Mouse (Mus musculus): ENCODE data around the gene Arglu1. TPM values are rescaled to one million over a fixed set of nuclear protein-coding genes. Genes with fewer than 3 reads are reported as not detected.

Arglu1 gene
- polyA plus RNA-seq, 1 experiment = 20.7 TPM

- Histone ChIP-seq H3K36me3 (ENCODE audit: control insufficient read depth, insufficient read depth, low read length) (peaks cover 32% of the 10 kb centered on the region), H3K27me3 (ENCODE audit: control insufficient read depth, insufficient read depth, low read length) (no peaks in the 10 kb centered on the region), H3K27ac (ENCODE audit: insufficient read depth, low read length) (no peak overlapping the region), H3K4me3 (ENCODE audit: extremely low read depth, insufficient read depth, insufficient read length) (no peak overlapping the region), H3K4me1 (ENCODE audit: control insufficient read depth, insufficient read depth, insufficient read length) (no peaks in the 10 kb centered on the region)
- WGBS = 96% methylated on average over 3 of the region's 3 CpGs
- no peak for TF ChIP-seq POLR2A (IDR thresholded peaks at IDR 0.05; ENCODE audit: low read depth, low read length)
- TF ChIP-seq CTCF (IDR thresholded peaks at IDR 0.05; ENCODE audit: extremely low read depth, insufficient read depth, insufficient read length, insufficient replicate concordance) = no peak
- DNase-seq (ENCODE audit: low read depth in 1 of 2, low spot score in 2 of 2) = no peak
Measured at GRCm38 (mm10) chr8:8678236-8678635, 12.1 kb downstream of the Arglu1 start.

- peaks cover 20% of the 10 kb centered on the region for H3K36me3 ChIP-seq (ENCODE audit: control insufficient read depth, insufficient read depth, low read length)
- no peak overlapping the region for H3K27ac ChIP-seq (ENCODE audit: insufficient read depth, low read length)
- no peaks in the 10 kb centered on the region for H3K27me3 ChIP-seq (ENCODE audit: control insufficient read depth, insufficient read depth, low read length)
- TF ChIP-seq CTCF (IDR thresholded peaks at IDR 0.05; ENCODE audit: extremely low read depth, insufficient read depth, insufficient read length, insufficient replicate concordance) (no peak), POLR2A (IDR thresholded peaks at IDR 0.05; ENCODE audit: low read depth, low read length) (no peak)
- no peak overlapping the region for H3K4me3 ChIP-seq (ENCODE audit: extremely low read depth, insufficient read depth, insufficient read length)
- no peaks in the 10 kb centered on the region for H3K4me1 ChIP-seq (ENCODE audit: control insufficient read depth, insufficient read depth, insufficient read length)
- no peak for DNase-seq (ENCODE audit: low read depth in 1 of 2, low spot score in 2 of 2)
- WGBS = 88% methylated on average over 5 of the region's 5 CpGs
Measured at GRCm38 (mm10) chr8:8674864-8675263, 15.5 kb downstream of the Arglu1 start.

- TF ChIP-seq POLR2A (IDR thresholded peaks at IDR 0.05; ENCODE audit: low read depth, low read length) (no peak), CTCF (IDR thresholded peaks at IDR 0.05; ENCODE audit: extremely low read depth, insufficient read depth, insufficient read length, insufficient replicate concordance) (peak; percentile 68; the same call in 1 of the 2 replicates)
- DNase-seq (ENCODE audit: low read depth in 1 of 2, low spot score in 2 of 2) = peak; percentile 64 to 81
- Histone ChIP-seq H3K27me3 (ENCODE audit: control insufficient read depth, insufficient read depth, low read length) (peaks cover 19% of the 10 kb centered on the region), H3K4me1 (ENCODE audit: control insufficient read depth, insufficient read depth, insufficient read length) (peaks cover 8% of the 10 kb centered on the region), H3K36me3 (ENCODE audit: control insufficient read depth, insufficient read depth, low read length) (peaks cover 5% of the 10 kb centered on the region), H3K27ac (ENCODE audit: insufficient read depth, low read length) (no peak overlapping the region), H3K4me3 (ENCODE audit: extremely low read depth, insufficient read depth, insufficient read length) (peak overlapping the region; percentile 77)
- 1% methylated on average over 23 of the region's 23 CpGs for WGBS
Measured at GRCm38 (mm10) chr8:8661759-8662138, 28.6 kb downstream of the Arglu1 start.

- H3K27me3 ChIP-seq (ENCODE audit: control insufficient read depth, insufficient read depth, low read length) = peaks cover 19% of the 10 kb centered on the region
- H3K4me1 ChIP-seq (ENCODE audit: control insufficient read depth, insufficient read depth, insufficient read length) = peaks cover 8% of the 10 kb centered on the region
- H3K36me3 ChIP-seq (ENCODE audit: control insufficient read depth, insufficient read depth, low read length) = peaks cover 3% of the 10 kb centered on the region; the same call in 1 of the 2 replicates
- H3K27ac ChIP-seq (ENCODE audit: insufficient read depth, low read length) = peak within 1 kb of the TSS; percentile 49; the same call in 1 of the 2 replicates
- peak within 1 kb of the TSS; percentile 77 for H3K4me3 ChIP-seq (ENCODE audit: extremely low read depth, insufficient read depth, insufficient read length)
- DNase-seq (ENCODE audit: low read depth in 1 of 2, low spot score in 2 of 2) = peak; percentile 69 to 88
- no peak for TF ChIP-seq CTCF (IDR thresholded peaks at IDR 0.05; ENCODE audit: extremely low read depth, insufficient read depth, insufficient read length, insufficient replicate concordance)
- peak; percentile 15; the same call in 1 of the 2 replicates for TF ChIP-seq POLR2A (IDR thresholded peaks at IDR 0.05; ENCODE audit: low read depth, low read length)
- WGBS = under 1% methylated on average over 61 of the region's 70 CpGs
Measured at GRCm38 (mm10) chr8:8661103-8661758, 29.1 kb downstream of the Arglu1 start, which contains the start of gene Efnb2. TSS of gene Efnb2 (minus strand) at chr8:8661242.

GRCm38 (mm10) chr8:8660307-8661098 lies 29.8 kb downstream of the Arglu1 start:
- TF ChIP-seq POLR2A (IDR thresholded peaks at IDR 0.05; ENCODE audit: low read depth, low read length) (no peak), CTCF (IDR thresholded peaks at IDR 0.05; ENCODE audit: extremely low read depth, insufficient read depth, insufficient read length, insufficient replicate concordance) (no peak)
- H3K36me3 ChIP-seq (ENCODE audit: control insufficient read depth, insufficient read depth, low read length) = peaks cover 3% of the 10 kb centered on the region; the same call in 1 of the 2 replicates
- under 1% methylated on average over 84 of the region's 88 CpGs for WGBS
- peak; percentile 7 to 12 for DNase-seq (ENCODE audit: low read depth in 1 of 2, low spot score in 2 of 2)
- H3K27ac ChIP-seq (ENCODE audit: insufficient read depth, low read length) = peak overlapping the region; percentile 18; the same call in 1 of the 2 replicates
- peak overlapping the region; percentile 77 for H3K4me3 ChIP-seq (ENCODE audit: extremely low read depth, insufficient read depth, insufficient read length)
- H3K4me1 ChIP-seq (ENCODE audit: control insufficient read depth, insufficient read depth, insufficient read length) = peaks cover 8% of the 10 kb centered on the region
- H3K27me3 ChIP-seq (ENCODE audit: control insufficient read depth, insufficient read depth, low read length) = peaks cover 19% of the 10 kb centered on the region

- Histone ChIP-seq H3K27me3 (ENCODE audit: control insufficient read depth, insufficient read depth, low read length) (peaks cover 19% of the 10 kb centered on the region), H3K4me1 (ENCODE audit: control insufficient read depth, insufficient read depth, insufficient read length) (peaks cover 8% of the 10 kb centered on the region), H3K27ac (ENCODE audit: insufficient read depth, low read length) (peak overlapping the region; percentile 7; the same call in 1 of the 2 replicates), H3K36me3 (ENCODE audit: control insufficient read depth, insufficient read depth, low read length) (no peaks in the 10 kb centered on the region), H3K4me3 (ENCODE audit: extremely low read depth, insufficient read depth, insufficient read length) (peak overlapping the region; percentile 77; the same call in 1 of the 2 replicates)
- TF ChIP-seq CTCF (IDR thresholded peaks at IDR 0.05; ENCODE audit: extremely low read depth, insufficient read depth, insufficient read length, insufficient replicate concordance) (no peak), POLR2A (IDR thresholded peaks at IDR 0.05; ENCODE audit: low read depth, low read length) (no peak)
- DNase-seq (ENCODE audit: low read depth in 1 of 2, low spot score in 2 of 2) = peak in 1 of 2 experiments; percentile 7
- 4% methylated on average over 53 of the region's 53 CpGs for WGBS
Measured at GRCm38 (mm10) chr8:8659503-8660306, 30.6 kb downstream of the Arglu1 start.
